In genomic region chr8:83995973-83996372, GRCm38 (mm10) we compare ENCODE assay signal across 7 mouse cellular contexts. TPM values are rescaled to one million over a fixed set of nuclear protein-coding genes. Genes with fewer than 3 reads are reported as not detected.
DNase-seq lines count a peak whose midpoint lies in the region; ATAC-seq and TF ChIP-seq lines count a peak whose summit lies in the region.

No protein-coding gene starts in this region.

- H3K79me2 ChIP-seq in myocyte (ENCODE audit: control insufficient read depth, insufficient read depth): no peaks in the 10 kb centered on the region

- H3K36me3 ChIP-seq in lung, embryonic 15.5 days: peaks cover 50% of the 10 kb centered on the region
- H3K36me3 ChIP-seq in forebrain, embryonic 10.5 days (replicated peaks): peaks cover 65% of the 10 kb centered on the region
- H3K36me3 ChIP-seq in hindbrain, postnatal 0 days (ENCODE audit: insufficient read depth, low read length): peaks cover 21% of the 10 kb centered on the region
- H3K36me3 ChIP-seq in myocyte (ENCODE audit: control insufficient read depth, insufficient read depth): peaks cover 18% of the 10 kb centered on the region

- H3K9me3 ChIP-seq in lung, embryonic 15.5 days: no peaks in the 10 kb centered on the region
- no peaks in the 10 kb centered on the region for H3K9me3 ChIP-seq in forebrain, embryonic 10.5 days
- H3K9me3 ChIP-seq in hindbrain, postnatal 0 days (ENCODE audit: low read length): no peaks in the 10 kb centered on the region

- H3K27ac ChIP-seq in lung, embryonic 15.5 days: peak overlapping the region; percentile 95
- peak overlapping the region; percentile 96; the same call in 1 of the 2 replicates for H3K27ac ChIP-seq in forebrain, embryonic 10.5 days
- H3K27ac ChIP-seq in hindbrain, postnatal 0 days: 0 out of 2 replicates have a peak overlapping the region, but pooled peaks have one; percentile 91

- peak overlapping the region; percentile 85 for H3K4me3 ChIP-seq in lung, embryonic 15.5 days
- no peak overlapping the region for H3K4me3 ChIP-seq in lung, adult 2 months (replicated peaks; ENCODE audit: extremely low read depth, low read depth, low read length)
- H3K4me3 ChIP-seq in forebrain, embryonic 10.5 days: peak overlapping the region; percentile 85
- peak overlapping the region; percentile 77; the same call in 1 of the 2 replicates for H3K4me3 ChIP-seq in hindbrain, postnatal 0 days (ENCODE audit: low read length)
- H3K4me3 ChIP-seq in myocyte: peak overlapping the region; percentile 26

- H3ac ChIP-seq in myocyte (ENCODE audit: control insufficient read depth, insufficient read length): peak overlapping the region; percentile 86

- no peaks in the 10 kb centered on the region for H3K27me3 ChIP-seq in lung, embryonic 15.5 days
- H3K27me3 ChIP-seq in forebrain, embryonic 10.5 days (ENCODE audit: poor library complexity, severe bottlenecking): peaks cover 26% of the 10 kb centered on the region
- no peaks in the 10 kb centered on the region for H3K27me3 ChIP-seq in hindbrain, postnatal 0 days (ENCODE audit: insufficient read depth, low read length)
- no peaks in the 10 kb centered on the region for H3K27me3 ChIP-seq in myocyte (ENCODE audit: control insufficient read depth, insufficient read depth, insufficient read length)

- ATAC-seq in lung, embryonic 15.5 days (ENCODE audit: borderline replicate concordance, extremely low read depth, low FRiP score, low TSS enrichment): no peak
- no peak for ATAC-seq in hindbrain, postnatal 0 days
- no peak for ATAC-seq in megakaryocyte, adult 5-6 weeks (ENCODE audit: poor library complexity, severe bottlenecking)

- no peak for DNase-seq in lung, adult 2 months
- DNase-seq in forebrain, embryonic 10.5 days (ENCODE audit: extremely low spot score, low spot score): no peak
- DNase-seq in hindbrain, postnatal 0 days (ENCODE audit: low spot score): no peak
- DNase-seq in gastrocnemius, postnatal 4 days (ENCODE audit: low spot score in 2 of 2): no peak

- no peak for TF ChIP-seq CTCF in lung, adult 2 months (IDR thresholded peaks at IDR 0.05; ENCODE audit: insufficient read depth, low read length)
- TF ChIP-seq CTCF in hindbrain, postnatal 0 days (IDR thresholded peaks at IDR 0.05; ENCODE audit: low read depth): no peak

- no peak for TF ChIP-seq POLR2A in lung, adult 2 months (IDR thresholded peaks at IDR 0.05; ENCODE audit: borderline replicate concordance, extremely low read depth, low read depth, low read length)
- TF ChIP-seq POLR2A in myocyte (IDR thresholded peaks at IDR 0.05; ENCODE audit: insufficient read length, low read depth): no peak

- H3K4me1 ChIP-seq in lung, embryonic 15.5 days: peaks cover 31% of the 10 kb centered on the region
- peaks cover 6% of the 10 kb centered on the region; the same call in 1 of the 2 replicates for H3K4me1 ChIP-seq in lung, adult 2 months (ENCODE audit: control insufficient read depth, insufficient read depth, low read length)
- peaks cover 37% of the 10 kb centered on the region for H3K4me1 ChIP-seq in forebrain, embryonic 10.5 days
- 0 out of 2 replicates have a peak, but pooled peaks cover 4% of the 10 kb centered on the region for H3K4me1 ChIP-seq in hindbrain, postnatal 0 days (ENCODE audit: insufficient read depth, low read length)

- H3K4me2 ChIP-seq in lung, embryonic 15.5 days: peak overlapping the region; percentile 82
- peak overlapping the region; percentile 81 for H3K4me2 ChIP-seq in hindbrain, postnatal 0 days (ENCODE audit: low read depth, low read length)
- H3K4me2 ChIP-seq in myocyte (ENCODE audit: low read depth): peak overlapping the region; percentile 75

- WGBS in lung, embryonic 15.5 days: 20% methylated on average over 12 of the region's 12 CpGs
- 30% methylated on average over 12 of the region's 12 CpGs for WGBS in lung, adult 2 months
- WGBS in forebrain, embryonic 10.5 days: 9% methylated on average over 12 of the region's 12 CpGs
- 14% methylated on average over 12 of the region's 12 CpGs for WGBS in hindbrain, postnatal 0 days

- H3K9ac ChIP-seq in lung, embryonic 15.5 days: 0 out of 2 replicates have a peak overlapping the region, but pooled peaks have one; percentile 70
- no peak overlapping the region for H3K9ac ChIP-seq in hindbrain, postnatal 0 days (replicated peaks; ENCODE audit: low read length)

TF ChIP-seq in myocyte, 11 proteins besides CTCF, POLR2A, EP300 and RAD21:
- TF ChIP-seq TCF12 (IDR thresholded peaks at IDR 0.05; ENCODE audit: insufficient read depth, poor library complexity, severe bottlenecking) (no peak), TCF3 (IDR thresholded peaks at IDR 0.05; ENCODE audit: insufficient read length, low read depth) (no peak), MAX (IDR thresholded peaks at IDR 0.05; ENCODE audit: low read depth) (no peak), REST (IDR thresholded peaks at IDR 0.05; ENCODE audit: insufficient read depth, insufficient read length) (no peak), E2F4 (IDR thresholded peaks at IDR 0.05; ENCODE audit: insufficient read depth) (no peak), MYOG (IDR thresholded peaks at IDR 0.05; ENCODE audit: control insufficient read depth in 1 of 3, insufficient read depth in 1 of 3, insufficient read length in 2 of 3, low read depth in 2 of 3) (no peak), MYOD1 (IDR thresholded peaks at IDR 0.05; ENCODE audit: control insufficient read depth in 1 of 3, insufficient read length in 2 of 3, low read depth in 2 of 3) (no peak), SRF (IDR thresholded peaks at IDR 0.05; ENCODE audit: control insufficient read depth, insufficient read length, low read depth) (no peak), USF1 (IDR thresholded peaks at IDR 0.05; ENCODE audit: low read depth) (no peak), CEBPB (IDR thresholded peaks at IDR 0.05; ENCODE audit: insufficient read depth, poor library complexity, severe bottlenecking) (no peak), POLR2AphosphoS2 (IDR thresholded peaks at IDR 0.05; ENCODE audit: insufficient read length, low read depth) (no peak)
TF ChIP-seq in myocyte: peak in this region for 0.

RNA-seq across cellular contexts. Expression of gene Samd1, which starts 1.5 kb away (rescaled TPM):
- polyA plus RNA-seq in lung, embryonic 15.5 days (2015; fragmentation: Nextera tagmentation; extraction: Ambion mirVana): 11.3 and 12.1 TPM in 2 replicates
- polyA plus RNA-seq in lung, adult 2 months (2012; rRNA removed): 37.0 and 37.9 TPM in 2 replicates
- polyA plus RNA-seq in forebrain, embryonic 10.5 days (2016; fragmentation: Nextera tagmentation; extraction: Ambion mirVana): 10.2 and 10.3 TPM in 2 replicates
- 58.6 and 96.8 TPM in 2 replicates for total RNA-seq in hindbrain, postnatal 0 days (2014; rRNA removed)
- 5.7 and 5.9 TPM in 2 replicates for polyA plus RNA-seq in hindbrain, postnatal 0 days (2015; fragmentation: Nextera tagmentation; extraction: Ambion mirVana)
- polyA plus RNA-seq in myocyte (2012; fragmentation: generic; extraction: Trizol): 30.6 TPM
- 63.0 and 69.1 TPM in 2 replicates for total RNA-seq in megakaryocyte, adult 5-6 weeks (2015)
- total RNA-seq in megakaryocyte, adult 5-6 weeks (2017): 46.6 and 48.4 TPM in 2 replicates
- 10 to 100 TPM; 40.7 to 44.4 TPM for total RNA-seq in gastrocnemius, postnatal 4 days (2021)

RNA-seq across cellular contexts. Expression of gene 1700067K01Rik, which starts 5.3 kb away (rescaled TPM):
- 0.93 and 0.98 TPM in 2 replicates for polyA plus RNA-seq in lung, embryonic 15.5 days (2015; fragmentation: Nextera tagmentation; extraction: Ambion mirVana)
- polyA plus RNA-seq in lung, adult 2 months (2012; rRNA removed): 0.35 and 0.36 TPM in 2 replicates
- 0.49 and 0.63 TPM in 2 replicates for polyA plus RNA-seq in forebrain, embryonic 10.5 days (2016; fragmentation: Nextera tagmentation; extraction: Ambion mirVana)
- total RNA-seq in hindbrain, postnatal 0 days (2014; rRNA removed): not detected in 2 replicates
- 0.49 and 0.51 TPM in 2 replicates for polyA plus RNA-seq in hindbrain, postnatal 0 days (2015; fragmentation: Nextera tagmentation; extraction: Ambion mirVana)
- polyA plus RNA-seq in myocyte (2012; fragmentation: generic; extraction: Trizol): 0.29 TPM
- total RNA-seq in megakaryocyte, adult 5-6 weeks (2015): 0.16 TPM in 1 of 2 replicates, not detected in the other
- total RNA-seq in megakaryocyte, adult 5-6 weeks (2017): 0.41 TPM in 1 of 2 replicates, not detected in the other
- total RNA-seq in gastrocnemius, postnatal 4 days (2021): under 1 TPM in 1 of 2 experiments, not detected in 1; 0.44 TPM

RNA-seq across cellular contexts. Expression of gene 2210011C24Rik, which starts 16.0 kb away (rescaled TPM):
- 2.2 and 2.6 TPM in 2 replicates for polyA plus RNA-seq in lung, embryonic 15.5 days (2015; fragmentation: Nextera tagmentation; extraction: Ambion mirVana)
- 29.5 and 57.0 TPM in 2 replicates for polyA plus RNA-seq in lung, adult 2 months (2012; rRNA removed)
- 0.42 and 0.79 TPM in 2 replicates for polyA plus RNA-seq in forebrain, embryonic 10.5 days (2016; fragmentation: Nextera tagmentation; extraction: Ambion mirVana)
- 0.25 and 4.2 TPM in 2 replicates for total RNA-seq in hindbrain, postnatal 0 days (2014; rRNA removed)
- 1.2 and 1.9 TPM in 2 replicates for polyA plus RNA-seq in hindbrain, postnatal 0 days (2015; fragmentation: Nextera tagmentation; extraction: Ambion mirVana)
- 6.1 TPM for polyA plus RNA-seq in myocyte (2012; fragmentation: generic; extraction: Trizol)
- not detected in 2 replicates for total RNA-seq in megakaryocyte, adult 5-6 weeks (2015)
- not detected in 2 replicates for total RNA-seq in megakaryocyte, adult 5-6 weeks (2017)
- total RNA-seq in gastrocnemius, postnatal 4 days (2021): 1 to 10 TPM in 1 of 2 experiments, under 1 TPM in 1; 0.65 to 1.2 TPM

RNA-seq across cellular contexts. Expression of gene Prkaca, which starts 23.2 kb away (rescaled TPM):
- 156 TPM in 2 replicates for polyA plus RNA-seq in lung, embryonic 15.5 days (2015; fragmentation: Nextera tagmentation; extraction: Ambion mirVana)
- polyA plus RNA-seq in lung, adult 2 months (2012; rRNA removed): 57.0 and 79.9 TPM in 2 replicates
- 148 and 158 TPM in 2 replicates for polyA plus RNA-seq in forebrain, embryonic 10.5 days (2016; fragmentation: Nextera tagmentation; extraction: Ambion mirVana)
- total RNA-seq in hindbrain, postnatal 0 days (2014; rRNA removed): 198 and 213 TPM in 2 replicates
- polyA plus RNA-seq in hindbrain, postnatal 0 days (2015; fragmentation: Nextera tagmentation; extraction: Ambion mirVana): 257 and 268 TPM in 2 replicates
- polyA plus RNA-seq in myocyte (2012; fragmentation: generic; extraction: Trizol): 181 TPM
- total RNA-seq in megakaryocyte, adult 5-6 weeks (2015): 19.6 and 21.6 TPM in 2 replicates
- total RNA-seq in megakaryocyte, adult 5-6 weeks (2017): 17.7 and 17.9 TPM in 2 replicates
- 100 to 1,000 TPM; 837 to 892 TPM for total RNA-seq in gastrocnemius, postnatal 4 days (2021)

RNA-seq across cellular contexts. Expression of gene Palm3, which starts 25.3 kb away (rescaled TPM):
- 6.0 and 6.7 TPM in 2 replicates for polyA plus RNA-seq in lung, embryonic 15.5 days (2015; fragmentation: Nextera tagmentation; extraction: Ambion mirVana)
- 0.42 and 0.89 TPM in 2 replicates for polyA plus RNA-seq in lung, adult 2 months (2012; rRNA removed)
- polyA plus RNA-seq in forebrain, embryonic 10.5 days (2016; fragmentation: Nextera tagmentation; extraction: Ambion mirVana): 7.8 and 8.2 TPM in 2 replicates
- 4.5 and 9.6 TPM in 2 replicates for total RNA-seq in hindbrain, postnatal 0 days (2014; rRNA removed)
- 8.2 and 8.8 TPM in 2 replicates for polyA plus RNA-seq in hindbrain, postnatal 0 days (2015; fragmentation: Nextera tagmentation; extraction: Ambion mirVana)
- polyA plus RNA-seq in myocyte (2012; fragmentation: generic; extraction: Trizol): 4.9 TPM
- not detected in 2 replicates for total RNA-seq in megakaryocyte, adult 5-6 weeks (2015)
- not detected in 2 replicates for total RNA-seq in megakaryocyte, adult 5-6 weeks (2017)
- 1 to 10 TPM; 1.1 to 2.2 TPM for total RNA-seq in gastrocnemius, postnatal 4 days (2021)
